Mouse (Mus musculus): ENCODE measurements around the gene Klrg1. TPM values are rescaled to one million over a fixed set of nuclear protein-coding genes. Genes with fewer than 3 reads are reported as not detected.

The Klrg1 gene
- polyA plus RNA-seq, 1 experiment from 2014 or later, result not detected

DNA sequence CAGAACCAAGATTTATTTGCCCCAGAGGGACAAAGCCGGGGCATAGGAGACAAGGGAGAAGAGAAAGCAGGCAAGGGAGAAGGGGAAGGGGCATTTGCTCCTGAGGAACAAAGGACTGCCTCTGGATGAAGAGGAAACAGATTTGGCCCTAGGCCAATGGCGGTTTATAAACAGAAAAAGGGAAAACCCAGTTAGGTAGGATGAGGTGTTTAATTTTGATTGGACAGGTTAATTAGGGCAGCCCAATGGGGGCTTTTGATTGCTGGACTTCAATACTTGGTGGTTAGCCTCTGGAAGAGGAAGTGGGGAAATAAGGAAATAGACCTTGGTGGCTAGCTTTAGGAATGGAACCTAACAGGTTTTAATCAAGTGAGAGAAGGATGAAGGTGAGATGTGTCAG, 9.5 kb upstream of the Klrg1 start:
- 58% methylated on average over 2 of the region's 2 CpGs for WGBS
- no peaks in the 10 kb centered on the region for H3K9me3 ChIP-seq (replicated peaks)
- H3K4me3 ChIP-seq, result no peak overlapping the region

DNA sequence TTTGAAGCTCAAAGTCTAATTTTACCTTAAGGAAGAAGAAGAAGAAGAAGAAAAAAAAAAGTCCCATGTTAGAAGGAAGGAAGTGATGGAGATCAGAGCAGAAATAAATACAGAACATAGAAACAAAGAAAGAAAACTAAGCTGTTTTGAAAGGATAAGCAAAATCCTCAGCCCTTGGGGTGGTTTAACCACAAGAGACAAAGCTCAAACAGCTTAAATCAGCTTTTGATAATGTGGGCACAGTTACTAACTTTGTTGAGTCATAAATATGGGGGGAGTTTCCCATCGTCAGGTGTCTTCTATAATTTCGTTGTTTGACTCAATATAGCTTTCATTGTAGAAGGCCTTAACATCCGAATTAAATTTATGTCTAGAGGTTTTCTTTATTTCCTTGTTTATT, 9.1 kb upstream of the Klrg1 start:
- no peak for ATAC-seq (ENCODE audit: insufficient number of reproducible peaks, low FRiP score)
- H3K27me3 ChIP-seq (replicated peaks), result 0 out of 2 replicates have a peak, but pooled peaks cover 6% of the 10 kb centered on the region
- no peak overlapping the region for H3K4me3 ChIP-seq
- 76% methylated on average over 3 of the region's 3 CpGs for WGBS
- H3K4me1 ChIP-seq (replicated peaks), result no peaks in the 10 kb centered on the region
- H3K27ac ChIP-seq (ENCODE audit: poor library complexity, severe bottlenecking), result no peak overlapping the region
- no peak overlapping the region for H3K9ac ChIP-seq
- no peaks in the 10 kb centered on the region for H3K36me3 ChIP-seq
- no peaks in the 10 kb centered on the region for H3K9me3 ChIP-seq (replicated peaks)
- H3K4me2 ChIP-seq, result no peak overlapping the region

More for the DNA sequence above, 9.5 kb upstream of the Klrg1 start:
- no peak for ATAC-seq (ENCODE audit: insufficient number of reproducible peaks, low FRiP score)
- Histone ChIP-seq H3K27me3 (replicated peaks) (0 out of 2 replicates have a peak, but pooled peaks cover 6% of the 10 kb centered on the region), H3K36me3 (no peaks in the 10 kb centered on the region), H3K4me1 (replicated peaks) (peaks cover 4% of the 10 kb centered on the region; the same call in 1 of the 2 replicates), H3K4me2 (no peak overlapping the region), H3K9ac (no peak overlapping the region), H3K27ac (ENCODE audit: poor library complexity, severe bottlenecking) (no peak overlapping the region)

DNA sequence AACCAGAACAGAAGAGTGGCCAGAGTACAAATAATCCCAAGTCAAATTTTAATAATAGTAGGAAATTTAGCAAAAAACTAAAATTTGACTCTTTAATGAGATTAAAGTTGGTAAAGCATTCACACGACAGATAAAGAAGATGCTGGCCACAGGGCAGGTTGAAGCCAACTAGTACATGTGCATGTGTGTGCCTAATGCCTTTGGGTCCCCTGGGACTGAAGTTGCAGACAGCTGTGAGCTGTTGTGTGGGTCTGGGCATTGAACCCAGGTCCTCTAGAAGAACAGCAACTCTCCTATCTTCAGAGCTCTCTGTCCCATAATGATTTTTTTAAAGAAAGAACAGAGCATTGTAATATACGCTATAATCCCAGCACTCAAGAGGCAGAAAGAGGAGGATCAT, 8.6 kb upstream of the Klrg1 start:
- 87% methylated on average over 2 of the region's 2 CpGs for WGBS
- no peak overlapping the region for H3K27ac ChIP-seq (ENCODE audit: poor library complexity, severe bottlenecking)
- H3K9me3 ChIP-seq (replicated peaks), result no peaks in the 10 kb centered on the region

DNA sequence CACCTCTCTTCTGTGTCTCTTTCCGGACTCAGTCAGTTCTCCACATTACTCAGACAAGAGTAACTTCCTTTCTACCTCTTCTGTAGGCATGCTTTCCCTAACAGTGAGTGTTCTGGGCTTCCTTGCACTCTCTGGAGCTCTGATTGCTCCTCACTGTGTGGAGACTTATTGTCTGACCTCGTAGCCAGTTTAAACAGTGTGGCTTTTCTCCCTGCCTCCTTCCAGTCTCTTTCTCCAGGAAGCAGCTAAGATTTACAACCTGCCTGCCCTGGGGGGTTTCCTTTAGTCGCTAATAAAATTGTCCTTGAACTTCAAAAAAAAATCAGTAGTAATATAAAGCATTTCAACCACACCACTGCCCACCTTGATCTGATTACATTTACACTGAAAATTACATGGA, 7.6 kb upstream of the Klrg1 start:
- H3K9ac ChIP-seq, result no peak overlapping the region
- H3K4me3 ChIP-seq, result no peak overlapping the region
- ATAC-seq (ENCODE audit: insufficient number of reproducible peaks, low FRiP score), result no peak
- H3K36me3 ChIP-seq, result no peaks in the 10 kb centered on the region
- no peak overlapping the region for H3K27ac ChIP-seq (ENCODE audit: poor library complexity, severe bottlenecking)
- H3K9me3 ChIP-seq (replicated peaks), result no peaks in the 10 kb centered on the region
- no peak overlapping the region for H3K4me2 ChIP-seq
- no peaks in the 10 kb centered on the region for H3K4me1 ChIP-seq (replicated peaks)
- 0 out of 2 replicates have a peak, but pooled peaks cover 3% of the 10 kb centered on the region for H3K27me3 ChIP-seq (replicated peaks)
- WGBS, result 42% methylated on average over 3 of the region's 3 CpGs

More for the DNA sequence above, 8.6 kb upstream of the Klrg1 start:
- Histone ChIP-seq H3K36me3 (no peaks in the 10 kb centered on the region), H3K4me1 (replicated peaks) (no peaks in the 10 kb centered on the region), H3K27me3 (replicated peaks) (0 out of 2 replicates have a peak, but pooled peaks cover 4% of the 10 kb centered on the region), H3K4me3 (no peak overlapping the region), H3K4me2 (no peak overlapping the region), H3K9ac (no peak overlapping the region)
- no peak for ATAC-seq (ENCODE audit: insufficient number of reproducible peaks, low FRiP score)

DNA sequence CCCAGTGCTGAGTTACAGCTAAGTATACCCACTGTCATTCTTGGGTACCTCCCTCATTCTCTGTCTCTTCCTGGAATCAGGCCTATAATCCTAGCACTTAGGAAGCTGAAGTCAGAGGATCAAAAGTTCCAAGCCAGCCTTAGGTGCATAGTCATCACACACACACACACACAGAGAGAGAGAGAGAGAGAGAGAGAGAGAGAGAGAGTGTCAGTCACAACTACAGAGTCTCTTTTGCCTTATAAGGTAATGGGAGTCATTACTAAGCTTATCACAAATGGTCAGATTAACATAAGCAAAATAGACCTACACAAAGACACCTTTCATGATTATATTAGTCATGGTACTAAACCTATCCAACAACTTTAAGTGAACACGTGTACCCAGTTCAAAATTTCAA, 6.6 kb upstream of the Klrg1 start:
- H3K36me3 ChIP-seq, result no peaks in the 10 kb centered on the region
- ATAC-seq (ENCODE audit: insufficient number of reproducible peaks, low FRiP score), result no peak
- 79% methylated on average over 1 of the region's 1 CpGs for WGBS
- H3K4me2 ChIP-seq, result no peak overlapping the region
- no peak overlapping the region for H3K9ac ChIP-seq
- H3K9me3 ChIP-seq (replicated peaks), result no peaks in the 10 kb centered on the region
- no peak overlapping the region for H3K27ac ChIP-seq (ENCODE audit: poor library complexity, severe bottlenecking)
- no peak overlapping the region for H3K4me3 ChIP-seq
- H3K27me3 ChIP-seq (replicated peaks), result 0 out of 2 replicates have a peak, but pooled peaks cover 3% of the 10 kb centered on the region
- H3K4me1 ChIP-seq (replicated peaks), result no peaks in the 10 kb centered on the region

DNA sequence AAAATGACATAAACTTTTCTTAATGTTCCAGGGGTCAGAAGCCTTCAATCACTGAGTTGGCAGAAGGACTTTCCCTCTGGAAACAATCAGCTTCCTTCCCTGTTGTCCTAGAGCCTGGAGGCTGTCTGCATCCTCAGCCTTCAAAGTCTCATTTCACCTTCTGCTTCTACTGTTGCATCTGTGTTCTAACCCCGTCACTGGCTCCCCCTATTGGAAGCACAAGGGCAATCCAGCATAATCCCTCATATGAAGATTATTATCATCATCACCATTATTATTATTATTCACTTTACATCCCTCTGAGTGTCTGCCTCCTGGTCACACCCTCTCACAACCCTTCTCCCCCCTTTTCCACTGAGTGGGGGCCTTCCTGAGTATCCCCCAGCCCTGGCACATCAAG, 5.6 kb upstream of the Klrg1 start:
- WGBS, result 58% methylated on average over 1 of the region's 1 CpGs
- H3K9me3 ChIP-seq (replicated peaks), result no peaks in the 10 kb centered on the region
- H3K4me2 ChIP-seq, result no peak overlapping the region
- no peaks in the 10 kb centered on the region for H3K27me3 ChIP-seq (replicated peaks)
- H3K27ac ChIP-seq (ENCODE audit: poor library complexity, severe bottlenecking), result no peak overlapping the region
- no peaks in the 10 kb centered on the region for H3K36me3 ChIP-seq
- no peaks in the 10 kb centered on the region for H3K4me1 ChIP-seq (replicated peaks)
- H3K9ac ChIP-seq, result no peak overlapping the region
- no peak overlapping the region for H3K4me3 ChIP-seq
- no peak for ATAC-seq (ENCODE audit: insufficient number of reproducible peaks, low FRiP score)

DNA sequence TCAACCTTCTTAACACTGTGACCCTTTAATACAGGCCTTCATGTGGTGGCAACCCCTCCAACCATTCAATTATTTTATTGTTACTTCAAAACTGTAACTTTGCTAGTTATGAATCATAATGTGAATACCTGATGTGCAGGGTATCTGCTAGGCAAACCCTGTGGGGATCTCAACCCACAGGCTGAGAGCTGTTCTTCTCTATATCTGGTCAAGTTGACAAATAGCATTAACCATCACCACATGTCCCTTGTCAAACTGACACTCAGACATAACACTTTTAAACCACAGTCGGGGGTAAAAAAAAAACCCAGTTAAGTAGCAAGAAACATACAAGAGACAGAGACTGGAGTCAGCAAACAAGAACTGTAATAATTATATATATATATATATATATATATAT, 2.1 kb upstream of the Klrg1 start:
- H3K4me2 ChIP-seq, result no peak overlapping the region
- H3K4me1 ChIP-seq (replicated peaks), result no peaks in the 10 kb centered on the region
- no peaks in the 10 kb centered on the region for H3K27me3 ChIP-seq (replicated peaks)
- H3K4me3 ChIP-seq, result no peak overlapping the region
- H3K36me3 ChIP-seq, result no peaks in the 10 kb centered on the region
- no peak overlapping the region for H3K27ac ChIP-seq (ENCODE audit: poor library complexity, severe bottlenecking)
- H3K9ac ChIP-seq, result no peak overlapping the region
- H3K9me3 ChIP-seq (replicated peaks), result no peaks in the 10 kb centered on the region
- 33% methylated on average over 1 of the region's 1 CpGs for WGBS
- ATAC-seq (ENCODE audit: insufficient number of reproducible peaks, low FRiP score), result no peak

DNA sequence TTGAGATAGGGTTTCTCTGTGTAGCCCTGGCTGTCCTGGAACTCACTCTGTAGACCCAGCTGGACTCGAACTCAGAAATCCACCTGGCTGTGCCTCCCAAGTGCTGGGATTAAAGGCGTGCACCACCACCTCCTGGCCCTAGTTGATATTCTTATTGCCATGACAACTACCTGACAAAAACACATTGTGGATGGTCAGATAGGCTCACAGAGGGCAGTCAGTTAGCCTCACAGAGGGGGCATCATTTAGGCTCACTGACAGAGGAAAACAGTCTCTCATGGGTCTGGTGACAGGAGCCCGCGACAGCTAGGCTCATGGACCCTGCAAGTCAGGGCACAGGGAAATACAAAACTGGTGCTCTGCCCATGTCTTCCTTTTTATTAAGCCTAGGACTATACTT, 1.6 kb upstream of the Klrg1 start:
- H3K36me3 ChIP-seq, result no peaks in the 10 kb centered on the region
- H3K9ac ChIP-seq, result no peak overlapping the region
- no peaks in the 10 kb centered on the region for H3K4me1 ChIP-seq (replicated peaks)
- no peak overlapping the region for H3K27ac ChIP-seq (ENCODE audit: poor library complexity, severe bottlenecking)
- no peak for ATAC-seq (ENCODE audit: insufficient number of reproducible peaks, low FRiP score)
- no peaks in the 10 kb centered on the region for H3K27me3 ChIP-seq (replicated peaks)
- no peak overlapping the region for H3K4me3 ChIP-seq
- no peak overlapping the region for H3K4me2 ChIP-seq
- no peaks in the 10 kb centered on the region for H3K9me3 ChIP-seq (replicated peaks)
- WGBS, result 77% methylated on average over 4 of the region's 4 CpGs

DNA sequence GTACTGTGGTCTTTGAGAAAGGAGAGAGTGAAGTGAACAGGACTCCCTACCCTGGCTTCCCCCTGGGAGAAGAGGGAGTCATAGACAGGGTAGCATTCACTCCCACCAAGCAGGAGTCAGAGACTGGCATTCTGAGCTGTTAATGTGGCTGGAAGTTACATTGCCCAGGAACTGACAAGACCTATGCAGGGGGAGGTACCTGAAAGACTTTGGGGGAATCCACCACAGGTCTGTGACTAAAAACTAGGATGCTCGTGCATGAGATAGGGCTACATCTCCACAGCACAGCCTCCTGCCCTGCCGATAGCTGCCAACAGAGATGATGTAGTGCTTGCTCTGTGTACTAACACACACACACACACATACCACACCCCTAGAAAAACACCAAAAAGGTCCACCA, 747 bp upstream of the Klrg1 start:
- no peak overlapping the region for H3K4me3 ChIP-seq
- no peak overlapping the region for H3K9ac ChIP-seq
- no peaks in the 10 kb centered on the region for H3K9me3 ChIP-seq (replicated peaks)
- H3K36me3 ChIP-seq, result no peaks in the 10 kb centered on the region
- H3K4me1 ChIP-seq (replicated peaks), result no peaks in the 10 kb centered on the region
- no peak overlapping the region for H3K27ac ChIP-seq (ENCODE audit: poor library complexity, severe bottlenecking)
- 74% methylated on average over 2 of the region's 2 CpGs for whole genome bisulfite sequencing
- H3K27me3 ChIP-seq (replicated peaks), result no peaks in the 10 kb centered on the region
- no peak overlapping the region for H3K4me2 ChIP-seq
- ATAC-seq (ENCODE audit: insufficient number of reproducible peaks, low FRiP score), result no peak

DNA sequence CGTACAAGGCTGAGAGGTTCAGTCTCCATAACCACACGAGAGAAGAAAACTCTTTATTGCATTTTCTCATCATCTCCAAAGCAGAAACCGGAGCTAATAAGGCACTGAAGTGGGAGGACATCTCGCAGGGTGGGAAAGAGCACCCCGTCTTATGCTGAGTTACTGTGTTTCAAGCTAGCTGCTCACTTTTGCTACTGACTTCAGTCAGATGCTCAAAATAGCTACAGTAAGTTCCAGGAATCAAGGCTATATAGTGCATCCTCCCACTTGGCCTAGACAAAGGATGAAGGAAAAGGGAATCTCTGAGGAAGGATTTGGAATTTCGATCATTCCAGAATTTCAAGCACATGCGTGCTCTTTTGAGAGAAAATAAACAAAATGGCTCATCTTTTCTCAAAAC, 6.1 kb downstream of the Klrg1 start:
- Histone ChIP-seq H3K4me1 (replicated peaks) (peaks cover 9% of the 10 kb centered on the region), H3K4me2 (no peak overlapping the region), H3K9ac (no peak overlapping the region), H3K27ac (ENCODE audit: poor library complexity, severe bottlenecking) (no peak overlapping the region), H3K36me3 (no peaks in the 10 kb centered on the region), H3K27me3 (replicated peaks) (no peaks in the 10 kb centered on the region), H3K4me3 (no peak overlapping the region), H3K9me3 (replicated peaks) (no peaks in the 10 kb centered on the region)
- ATAC-seq (ENCODE audit: insufficient number of reproducible peaks, low FRiP score), result no peak
- WGBS, result 80% methylated on average over 7 of the region's 7 CpGs

DNA sequence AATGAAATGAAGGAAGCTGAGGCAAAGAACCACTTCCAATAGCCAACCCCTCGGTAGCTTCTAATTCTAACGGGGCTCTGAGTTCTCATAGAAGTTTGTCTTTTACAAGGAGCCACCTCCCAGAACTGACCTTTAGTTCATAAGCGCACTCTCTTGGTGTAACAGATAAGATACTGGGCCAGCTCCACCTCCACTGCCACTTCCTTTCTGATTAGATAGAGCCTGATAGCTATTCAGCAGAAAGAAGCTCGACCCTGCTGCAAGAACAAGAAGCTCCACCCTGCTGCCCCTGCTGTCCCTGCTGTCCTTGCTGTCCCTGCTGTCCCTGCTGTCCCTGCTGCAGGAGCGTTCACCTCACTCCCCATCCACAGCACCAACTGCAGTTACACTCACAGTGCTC, 8.1 kb downstream of the Klrg1 start:
- WGBS, result 9% methylated on average over 5 of the region's 5 CpGs
- H3K4me2 ChIP-seq, result no peak overlapping the region; the same call in 1 of the 2 replicates
- no peak overlapping the region for H3K27ac ChIP-seq (ENCODE audit: poor library complexity, severe bottlenecking)
- no peaks in the 10 kb centered on the region for H3K27me3 ChIP-seq (replicated peaks)
- no peak overlapping the region for H3K4me3 ChIP-seq
- no peak overlapping the region for H3K9ac ChIP-seq
- ATAC-seq (ENCODE audit: insufficient number of reproducible peaks, low FRiP score), result no peak
- no peaks in the 10 kb centered on the region for H3K9me3 ChIP-seq (replicated peaks)
- peaks cover 9% of the 10 kb centered on the region for H3K4me1 ChIP-seq (replicated peaks)
- H3K36me3 ChIP-seq, result no peaks in the 10 kb centered on the region

DNA sequence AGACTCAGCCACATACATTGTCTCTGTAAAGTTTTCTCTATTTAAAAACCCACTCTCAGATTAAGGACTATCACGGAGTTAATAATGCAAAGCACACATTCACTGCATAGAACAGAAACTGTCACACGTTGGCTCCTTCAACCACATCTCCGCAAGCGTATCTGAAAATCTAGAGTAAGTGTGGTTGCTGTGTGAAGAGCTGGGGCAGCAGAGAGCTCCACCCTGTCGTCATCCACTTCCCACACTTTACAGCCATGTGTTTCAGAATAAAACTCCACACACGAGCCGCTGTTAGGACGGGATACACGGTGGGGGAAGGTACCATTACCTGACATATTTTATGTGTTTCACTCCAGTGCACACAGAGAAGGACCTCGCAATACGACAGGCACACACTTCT, 12.5 kb downstream of the Klrg1 start:
- Histone ChIP-seq H3K27me3 (replicated peaks) (no peaks in the 10 kb centered on the region), H3K9ac (no peak overlapping the region), H3K4me3 (no peak overlapping the region), H3K9me3 (replicated peaks) (no peaks in the 10 kb centered on the region), H3K27ac (ENCODE audit: poor library complexity, severe bottlenecking) (no peak overlapping the region), H3K4me2 (no peak overlapping the region), H3K36me3 (no peaks in the 10 kb centered on the region), H3K4me1 (replicated peaks) (peaks cover 9% of the 10 kb centered on the region)
- 72% methylated on average over 11 of the region's 11 CpGs for WGBS
- ATAC-seq (ENCODE audit: insufficient number of reproducible peaks, low FRiP score), result no peak
